Mouse (Mus musculus) adrenal gland, postnatal 14 days (tissue): ENCODE data around the gene Abca13. TPM values are rescaled to one million over a fixed set of nuclear protein-coding genes. Genes with fewer than 3 reads are reported as not detected.

ENCODE experiments used
- DNase-seq: peaks from one replicate; pipeline ENCODE4 v3.0.0; 2021; ENCODE audit warnings: mixed read lengths
- total RNA-seq: library from RNA; stranded (reverse); gene quantifications from 2 replicates; pipeline ENCODE4 v1.2.3, GENCODE M21; 2021

Abca13 gene
- total RNA-seq, 1 experiment from 2014 or later: not detected

DNA sequence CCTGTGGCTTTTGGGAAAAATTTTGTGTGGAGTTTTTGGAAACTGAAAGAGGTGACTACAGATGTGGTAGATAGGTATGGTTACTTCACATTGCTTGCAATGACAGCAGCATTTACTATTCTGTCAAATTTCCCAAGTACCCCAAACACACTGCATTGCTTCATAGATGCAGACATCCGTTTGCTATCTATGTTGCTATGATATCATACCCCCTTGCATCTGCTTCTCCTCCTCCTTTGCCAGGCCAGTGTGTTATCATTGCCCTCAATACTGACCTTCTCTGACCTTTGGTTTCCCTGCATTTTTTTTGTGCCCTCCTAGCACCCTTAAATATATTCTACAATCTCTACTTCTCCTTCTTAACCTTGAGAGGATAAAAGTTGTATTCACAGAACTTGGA is 341.4 kb downstream of the Abca13 start:
- no peak for DNase-seq

DNA sequence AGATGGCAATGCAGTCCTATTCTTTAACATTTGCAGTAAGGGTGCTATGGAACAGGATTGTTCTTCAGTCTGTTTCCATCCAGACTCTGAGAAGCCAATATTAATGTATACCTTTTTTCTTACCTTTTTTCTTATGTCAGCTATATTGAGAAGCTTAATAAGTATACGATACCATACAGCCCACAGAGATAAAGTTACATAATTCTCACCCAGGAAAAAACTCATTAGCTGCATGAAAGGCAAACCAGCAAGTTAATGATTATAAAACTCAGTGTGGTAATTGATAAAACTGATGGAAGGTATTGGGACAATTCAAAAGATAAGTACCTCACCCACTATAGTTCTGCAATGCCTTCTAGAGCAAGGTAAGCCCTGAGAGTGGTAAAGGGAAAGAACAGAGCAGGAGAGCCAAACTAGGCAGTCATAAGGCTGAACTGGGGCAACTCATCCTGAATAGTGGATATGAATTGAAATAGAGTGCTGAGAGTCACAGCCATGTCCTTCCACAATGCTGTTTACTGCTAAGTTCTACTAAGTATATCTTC is 342.0 kb downstream of the Abca13 start:
- DNase-seq: no peak

GRCm38 (mm10) chr11:9536811-9537210 is 345.1 kb downstream of the Abca13 start:
- no peak for DNase-seq

DNA sequence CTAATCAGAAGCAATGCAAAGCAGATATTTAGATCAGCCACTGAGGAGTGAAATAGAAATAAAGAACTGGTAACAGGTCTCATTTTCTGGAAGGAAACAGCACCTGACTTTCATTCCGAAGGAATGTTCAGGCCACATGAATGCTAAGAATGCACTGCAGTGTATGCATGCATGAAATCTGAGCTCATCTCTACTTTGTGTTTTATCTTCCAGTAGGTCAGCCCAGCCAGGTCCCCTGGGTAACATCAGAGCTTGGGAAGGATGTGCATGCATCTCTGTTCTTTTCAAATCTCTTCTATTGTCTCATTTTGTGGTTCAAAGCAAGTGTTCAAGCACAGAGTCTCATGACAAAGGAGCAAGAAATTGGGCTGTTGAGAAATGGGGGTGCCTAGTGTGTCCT is 346.6 kb downstream of the Abca13 start:
- no peak for DNase-seq

DNA sequence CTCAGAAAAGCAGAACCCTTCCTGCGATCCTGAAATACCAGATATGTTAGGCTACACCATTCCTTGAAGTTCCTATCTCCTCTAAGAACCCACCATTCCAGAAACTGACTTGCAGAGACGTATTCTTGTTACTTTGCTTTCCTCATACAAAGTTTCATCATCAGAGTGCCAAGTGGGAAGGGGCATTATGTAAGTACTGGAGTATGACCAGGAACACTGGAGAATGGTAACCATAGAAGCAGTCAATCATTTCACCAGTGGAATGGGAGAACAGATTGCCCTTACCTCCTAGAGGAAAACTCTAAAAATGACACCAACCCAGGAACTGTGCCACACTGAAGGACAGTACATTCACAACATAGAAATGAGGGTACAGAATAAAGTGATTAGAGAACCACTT is 368.3 kb downstream of the Abca13 start:
- DNase-seq: no peak

GRCm38 (mm10) chr11:9568302-9568701 is 376.6 kb downstream of the Abca13 start:
- DNase-seq: no peak

GRCm38 (mm10) chr11:9570319-9570718 is 378.6 kb downstream of the Abca13 start:
- no peak for DNase-seq

DNA sequence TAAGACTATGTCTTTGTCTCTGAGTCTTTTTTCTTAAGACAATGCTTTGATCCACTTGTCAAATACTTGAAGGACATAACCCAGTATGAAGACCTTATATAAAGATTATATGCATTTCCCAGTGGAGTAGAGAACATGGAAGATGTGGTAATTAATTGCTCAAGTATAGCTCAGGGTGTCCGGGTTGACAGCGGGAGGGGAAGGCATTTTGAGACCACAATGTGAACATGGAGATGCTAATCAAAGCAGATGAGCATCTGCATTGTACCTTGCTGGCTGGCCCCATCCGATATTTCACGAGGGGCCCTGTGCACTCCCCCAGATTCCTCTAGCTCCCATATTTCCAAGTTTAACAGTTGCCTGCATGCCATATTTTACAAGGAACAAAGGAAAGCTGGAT is 383.2 kb downstream of the Abca13 start:
- no peak for DNase-seq

DNA sequence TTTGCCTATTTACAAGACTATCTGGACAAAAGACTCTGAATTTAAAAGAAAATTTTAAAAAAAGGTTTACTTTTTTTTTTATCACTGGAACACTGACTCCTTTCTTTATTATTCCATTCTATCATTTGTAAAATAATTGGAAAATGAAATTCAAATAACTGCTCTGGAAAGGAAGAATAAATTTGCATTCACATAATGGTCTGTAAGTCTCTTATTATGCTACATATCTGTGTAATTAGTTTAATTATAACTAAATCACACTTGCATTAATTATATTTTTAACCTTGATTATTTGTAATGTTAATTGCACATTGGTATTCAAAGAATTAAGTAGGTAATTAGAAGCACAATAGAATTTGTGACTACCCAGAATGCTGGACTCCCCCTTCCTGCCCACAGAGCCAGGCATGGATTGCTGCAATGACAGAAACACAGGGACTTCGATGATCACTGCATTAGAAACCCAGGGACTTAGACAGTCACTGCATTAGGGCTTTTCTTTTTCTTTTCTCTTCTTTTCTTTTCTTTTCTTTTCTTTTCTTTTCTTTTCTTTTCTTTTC is 400.1 kb downstream of the Abca13 start:
- no peak for DNase-seq

DNA sequence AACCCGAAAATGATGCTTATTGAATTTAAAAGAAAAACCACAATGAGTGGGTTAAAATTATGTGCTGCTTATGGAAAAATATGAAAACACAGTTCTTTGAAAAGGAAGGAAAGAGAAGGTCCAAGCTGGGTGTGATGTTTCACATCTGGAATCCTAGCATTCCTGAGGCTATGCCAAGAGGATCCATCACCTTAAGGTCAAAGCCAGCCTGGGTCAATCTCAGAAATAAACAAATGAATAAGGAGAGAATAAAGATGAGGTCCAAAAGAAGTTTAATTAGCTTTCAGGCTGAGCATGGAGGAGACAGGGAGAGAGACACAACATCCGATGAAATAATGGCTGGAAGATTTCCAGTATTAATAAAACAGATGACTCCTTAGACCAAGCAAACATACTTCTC is 405.6 kb downstream of the Abca13 start:
- DNase-seq: no peak

DNA sequence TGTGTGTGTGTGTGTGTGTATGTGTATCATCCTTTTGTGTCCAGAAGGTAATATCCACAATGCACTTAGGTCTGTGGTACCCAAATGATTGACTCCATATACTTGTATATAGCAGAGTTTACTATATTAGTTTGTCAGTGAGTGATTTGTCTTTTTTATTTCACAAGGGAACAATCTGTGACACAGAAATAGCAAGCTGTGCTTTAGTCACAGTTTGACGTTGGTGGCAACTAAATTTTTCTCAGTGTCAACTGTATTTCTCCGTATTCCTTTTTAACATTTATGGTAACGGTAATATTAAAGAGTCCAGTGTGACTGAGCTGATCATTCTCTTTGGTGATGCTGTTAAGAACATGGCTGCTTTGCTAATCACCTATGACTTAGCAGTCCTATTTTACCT is 409.4 kb downstream of the Abca13 start:
- no peak for DNase-seq

DNA sequence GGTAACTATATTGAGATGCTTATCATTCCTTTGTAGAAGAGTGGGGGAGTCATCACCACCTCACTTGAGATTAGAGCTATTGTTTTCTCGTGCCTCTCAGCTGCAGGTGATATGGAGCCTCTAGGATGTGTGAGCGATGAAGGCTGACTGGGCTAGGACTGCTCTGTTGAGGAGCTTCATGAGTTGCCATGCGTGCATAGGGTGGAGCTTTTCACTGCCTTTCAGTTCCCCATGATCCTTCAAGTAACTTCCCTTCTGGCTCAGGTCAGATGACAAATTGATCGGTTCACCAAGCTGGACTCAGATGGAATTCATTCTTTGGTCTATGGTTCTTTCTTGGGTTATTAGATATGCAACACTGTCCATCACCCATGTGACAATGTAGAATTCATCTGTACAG is 410.4 kb downstream of the Abca13 start:
- DNase-seq: no peak

DNA sequence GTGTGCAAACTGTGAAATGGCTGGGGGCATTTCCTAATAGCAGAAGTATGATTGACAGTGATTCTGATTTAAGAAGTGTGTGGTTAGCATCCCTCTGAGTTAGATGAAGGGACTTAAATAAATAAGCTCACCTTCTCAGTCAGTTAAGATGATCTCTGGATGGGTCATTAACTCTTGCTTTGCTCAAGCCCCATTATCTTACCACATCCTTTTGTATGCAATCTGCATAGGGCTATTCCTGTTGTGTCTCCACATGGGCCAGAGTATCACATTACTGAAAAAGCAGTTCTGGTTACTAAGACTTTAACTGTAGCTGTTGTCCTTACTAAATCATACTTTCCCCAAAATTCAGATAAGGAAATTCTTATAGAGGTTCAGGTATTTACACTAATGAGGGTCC is 416.5 kb downstream of the Abca13 start:
- DNase-seq: no peak

- no peak for DNase-seq
These were observed 417.3 kb downstream of the Abca13 start for GRCm38 (mm10) chr11:9609075-9609474.

DNA sequence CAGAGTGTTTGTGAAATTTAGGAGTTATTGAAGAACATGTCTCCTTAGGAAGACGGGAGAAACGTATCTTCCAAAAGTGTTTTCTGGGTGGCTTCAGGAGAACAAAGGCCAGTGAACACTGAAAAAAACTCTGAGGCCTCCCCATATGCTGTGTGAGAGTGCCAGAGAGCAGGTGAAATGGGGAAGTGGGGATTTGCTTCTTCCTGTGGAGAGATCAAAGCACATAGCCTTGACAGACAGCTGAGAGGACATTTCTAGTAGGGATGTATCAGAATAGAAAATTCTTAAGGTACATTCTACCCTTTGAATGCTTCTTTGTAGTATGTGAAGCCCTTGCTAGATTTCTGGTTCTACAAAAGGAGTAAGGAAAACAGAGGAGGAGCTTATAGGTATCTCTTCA is 424.4 kb downstream of the Abca13 start:
- DNase-seq: no peak

GRCm38 (mm10) chr11:9616665-9617064 is 424.9 kb downstream of the Abca13 start:
- DNase-seq: no peak

DNA sequence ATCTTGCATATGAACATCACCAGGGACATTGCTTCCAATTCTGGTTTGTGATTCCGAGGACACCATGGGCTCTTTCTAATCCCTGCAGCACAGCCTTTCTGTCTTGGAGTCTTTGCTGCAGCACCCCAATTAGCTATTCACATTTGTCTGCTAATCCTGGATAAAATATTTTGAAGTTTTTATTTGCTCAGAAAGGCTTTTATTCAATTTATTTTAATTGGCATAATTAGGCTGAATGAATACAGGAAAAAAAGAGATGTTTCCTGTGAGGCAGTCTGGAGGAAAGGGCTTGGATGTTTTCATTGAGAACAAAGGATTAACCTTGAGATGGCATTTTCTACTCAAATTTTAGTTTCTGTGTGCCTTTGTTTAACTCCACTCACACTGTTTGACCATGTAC is 428.2 kb downstream of the Abca13 start:
- no peak for DNase-seq

DNA sequence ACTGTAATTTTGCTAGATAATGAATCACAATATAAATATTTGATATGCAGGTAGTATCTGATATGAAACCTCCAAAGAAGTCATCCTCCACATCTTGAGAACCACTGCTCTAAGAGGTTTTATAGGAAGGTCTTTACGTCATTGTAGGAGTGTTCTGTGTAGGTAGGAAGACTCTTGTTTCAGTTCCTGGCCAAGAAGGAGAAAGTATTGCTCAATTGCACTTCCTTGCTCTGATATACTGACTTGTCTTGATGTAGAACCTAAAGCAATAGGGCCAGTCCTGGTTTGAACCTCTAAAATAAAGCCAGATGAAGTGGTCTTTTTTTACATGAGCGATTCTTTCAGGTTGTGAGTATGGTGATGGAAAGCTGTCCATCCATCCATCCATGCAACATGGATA is 431.1 kb downstream of the Abca13 start:
- DNase-seq: no peak

DNA sequence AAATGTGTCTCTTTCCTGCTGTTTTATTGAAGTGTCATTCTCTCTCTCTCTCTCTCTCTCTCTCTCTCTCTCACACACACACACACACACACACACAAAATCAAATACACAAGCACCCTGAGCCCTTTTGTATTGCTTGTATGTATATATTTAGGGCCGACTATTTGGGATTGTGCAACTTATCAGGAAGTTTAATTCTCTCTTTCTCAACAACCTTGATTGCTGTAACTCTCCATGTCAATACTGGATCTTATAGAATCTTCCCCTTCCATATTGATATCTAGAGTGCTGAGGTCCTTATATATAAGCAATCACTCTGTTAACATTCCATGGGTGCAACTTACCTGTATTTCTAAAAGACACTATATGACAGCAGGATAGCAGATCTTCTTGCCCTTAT is 433.0 kb downstream of the Abca13 start:
- DNase-seq: no peak

DNA sequence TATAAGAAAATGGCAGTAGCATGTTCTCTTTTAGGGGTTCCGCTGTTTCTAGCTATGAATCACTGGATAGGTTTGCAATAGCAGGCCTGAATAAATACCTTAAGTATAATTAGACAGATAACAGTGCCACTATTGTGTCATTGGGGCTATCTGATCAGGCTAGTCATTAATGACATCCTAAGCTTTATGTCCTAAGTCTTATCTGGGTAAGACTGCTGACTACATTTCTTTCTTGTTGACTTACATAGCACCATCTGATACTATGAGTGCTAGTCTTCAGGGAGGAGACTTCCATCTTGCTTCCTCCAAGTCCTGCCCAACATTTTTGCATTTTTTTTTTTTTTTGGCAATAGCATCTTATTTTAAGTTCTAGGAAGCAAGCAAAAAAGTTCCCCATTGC is 434.1 kb downstream of the Abca13 start:
- no peak for DNase-seq

GRCm38 (mm10) chr11:9647272-9647671 is 455.5 kb downstream of the Abca13 start:
- no peak for DNase-seq

- no peak for DNase-seq
These were observed 456.2 kb downstream of the Abca13 start for GRCm38 (mm10) chr11:9647991-9648390.

GRCm38 (mm10) chr11:9666648-9667255 is 475.0 kb downstream of the Abca13 start:
- no peak for DNase-seq

GRCm38 (mm10) chr11:9669430-9669829 is 477.7 kb downstream of the Abca13 start:
- no peak for DNase-seq
